Mouse (Mus musculus) myocyte (in vitro differentiated cells): ENCODE data around the gene Anapc7.

Experiments
- CEBPB ChIP-seq: IDR thresholded peaks from 2 replicates; pipeline ENCODE4 v1.6.1; 2011; ENCODE audit warnings: mild to moderate bottlenecking, moderate library complexity; ENCODE audit not compliant: poor library complexity, insufficient read depth, severe bottlenecking
- E2F4 ChIP-seq: IDR thresholded peaks from one replicate; pipeline ENCODE4 v1.6.1; 2011; ENCODE audit warnings: mild to moderate bottlenecking, control low read depth, moderate library complexity; ENCODE audit not compliant: insufficient read depth
- MAX ChIP-seq: IDR thresholded peaks from one replicate; pipeline ENCODE4 v1.6.1; 2011; ENCODE audit warnings: low read depth, mild to moderate bottlenecking, control low read depth
- MYOD1 ChIP-seq, 3 experiments: IDR thresholded peaks; one replicate each; pipeline ENCODE4 v1.6.1; 2011; ENCODE audit warnings: control low read depth in 2 of 3, low read depth in 2 of 3, mild to moderate bottlenecking in 2 of 3, moderate library complexity in 1 of 3; ENCODE audit not compliant: insufficient read length in 2 of 3, control insufficient read depth in 1 of 3
- MYOG ChIP-seq, 3 experiments: IDR thresholded peaks; one replicate each; pipeline ENCODE4 v1.6.1; 2011; ENCODE audit warnings: control low read depth in 2 of 3, low read depth in 2 of 3, mild to moderate bottlenecking in 2 of 3; ENCODE audit not compliant: insufficient read length in 2 of 3, control insufficient read depth in 1 of 3, insufficient read depth in 1 of 3
- POLR2A ChIP-seq: IDR thresholded peaks from one replicate; pipeline ENCODE4 v1.6.1; 2011; ENCODE audit warnings: low read depth, mild to moderate bottlenecking, control low read depth, moderate library complexity; ENCODE audit not compliant: insufficient read length
- POLR2AphosphoS2 ChIP-seq: IDR thresholded peaks from one replicate; pipeline ENCODE4 v1.6.1; 2011; ENCODE audit warnings: low read depth, control low read depth; ENCODE audit not compliant: insufficient read length
- TCF12 ChIP-seq: IDR thresholded peaks from one replicate; pipeline ENCODE4 v1.6.1; 2011; ENCODE audit warnings: mild to moderate bottlenecking, control low read depth; ENCODE audit not compliant: poor library complexity, insufficient read depth, severe bottlenecking
- TCF3 ChIP-seq: IDR thresholded peaks from one replicate; pipeline ENCODE4 v1.6.1; 2011; ENCODE audit warnings: low read depth, control low read depth; ENCODE audit not compliant: insufficient read length

- TF ChIP-seq POLR2AphosphoS2 (no peak), E2F4 (no peak), POLR2A (no peak), MAX (no peak), TCF12 (no peak), TCF3 (no peak), MYOD1 (IDR thresholded peaks at IDR 0.05; ENCODE audit: control insufficient read depth in 1 of 3, insufficient read length in 2 of 3, low read depth in 2 of 3) (no peak), MYOG (IDR thresholded peaks at IDR 0.05; ENCODE audit: control insufficient read depth in 1 of 3, insufficient read depth in 1 of 3, insufficient read length in 2 of 3, low read depth in 2 of 3) (no peak), CEBPB (no peak)
Observed at GRCm38 (mm10) chr5:122412826-122413225, 8.7 kb upstream of the Anapc7 start.
